Mouse (Mus musculus): ENCODE results near the gene Itga5. TPM values are rescaled to one million over a fixed set of nuclear protein-coding genes. Genes with fewer than 3 reads are reported as not detected.
"Not testable (repeated sequence)": the region's sequence is repeated elsewhere in the genome, so short reads cannot be mapped to it uniquely, and the experiment has no call there.

Itga5 gene
- 22.0 and 22.4 TPM in 2 replicates for polyA plus RNA-seq (2014; fragmentation: Nextera tagmentation; extraction: Ambion mirVana)

- H3K9ac ChIP-seq (ENCODE audit: low read length) = peak within 1 kb of the TSS; percentile 77
- peak; percentile 73 for ATAC-seq (replicated peaks; ENCODE audit: low FRiP score)
- peak within 1 kb of the TSS; percentile 62 for H3K4me3 ChIP-seq (ENCODE audit: low read depth, low read length)
- peaks cover 6% of the 10 kb centered on the region; the same call in 1 of the 2 replicates for H3K4me1 ChIP-seq (replicated peaks; ENCODE audit: control insufficient read depth, insufficient read depth, low read length)
- peak; percentile 80 for DNase-seq (ENCODE audit: low spot score)
- no peak within 1 kb of the TSS for H3K27ac ChIP-seq (ENCODE audit: low read depth, low read length)
- no peaks in the 10 kb centered on the region for H3K36me3 ChIP-seq (ENCODE audit: control insufficient read depth, insufficient read depth, low read length)
- WGBS = 1% methylated on average over 44 of the region's 51 CpGs
- H3K4me2 ChIP-seq (ENCODE audit: low read depth, low read length, severe bottlenecking) = peak within 1 kb of the TSS; percentile 95
- no peaks in the 10 kb centered on the region for H3K27me3 ChIP-seq (ENCODE audit: control insufficient read depth, insufficient read depth, low read length)
- no peaks in the 10 kb centered on the region for H3K9me3 ChIP-seq (ENCODE audit: control insufficient read depth, low read length)
These were observed at the start of gene Itga5 for GRCm38 (mm10) chr15:103366376-103367149. Gene Itga5, minus strand, starts transcription at chr15:103366763.

GRCm38 (mm10) chr15:103405586-103405985, 39.0 kb upstream of the Itga5 start:
- H3K4me2 ChIP-seq (ENCODE audit: low read depth, low read length, severe bottlenecking); H3K27me3 ChIP-seq (ENCODE audit: control insufficient read depth, insufficient read depth, low read length); H3K36me3 ChIP-seq (ENCODE audit: control insufficient read depth, insufficient read depth, low read length); H3K4me3 ChIP-seq (ENCODE audit: low read depth, low read length); H3K27ac ChIP-seq (ENCODE audit: low read depth, low read length); ATAC-seq (replicated peaks; ENCODE audit: low FRiP score); H3K4me1 ChIP-seq (replicated peaks; ENCODE audit: control insufficient read depth, insufficient read depth, low read length); H3K9ac ChIP-seq (ENCODE audit: low read length); H3K9me3 ChIP-seq (ENCODE audit: control insufficient read depth, low read length); DNase-seq (ENCODE audit: low spot score): not testable (repeated sequence)
- WGBS = 92% methylated on average over 2 of the region's 3 CpGs

- no peak overlapping the region for H3K27ac ChIP-seq (ENCODE audit: low read depth, low read length)
- no peak for ATAC-seq (replicated peaks; ENCODE audit: low FRiP score)
- H3K4me1 ChIP-seq (replicated peaks; ENCODE audit: control insufficient read depth, insufficient read depth, low read length) = no peaks in the 10 kb centered on the region
- no peak overlapping the region for H3K9ac ChIP-seq (ENCODE audit: low read length)
- DNase-seq (ENCODE audit: low spot score) = no peak
- 95% methylated on average over 5 of the region's 5 CpGs for WGBS
- no peaks in the 10 kb centered on the region for H3K36me3 ChIP-seq (ENCODE audit: control insufficient read depth, insufficient read depth, low read length)
- no peak overlapping the region for H3K4me3 ChIP-seq (ENCODE audit: low read depth, low read length)
- no peaks in the 10 kb centered on the region for H3K9me3 ChIP-seq (ENCODE audit: control insufficient read depth, low read length)
- H3K27me3 ChIP-seq (ENCODE audit: control insufficient read depth, insufficient read depth, low read length) = no peaks in the 10 kb centered on the region
- H3K4me2 ChIP-seq (ENCODE audit: low read depth, low read length, severe bottlenecking) = no peak overlapping the region
These were observed 34.8 kb upstream of the Itga5 start for GRCm38 (mm10) chr15:103401361-103401760.

GRCm38 (mm10) chr15:103393577-103393976, 27.0 kb upstream of the Itga5 start:
- no peak for ATAC-seq (replicated peaks; ENCODE audit: low FRiP score)
- H3K4me1 ChIP-seq (replicated peaks; ENCODE audit: control insufficient read depth, insufficient read depth, low read length) = no peaks in the 10 kb centered on the region
- H3K36me3 ChIP-seq (ENCODE audit: control insufficient read depth, insufficient read depth, low read length) = no peaks in the 10 kb centered on the region
- H3K27ac ChIP-seq (ENCODE audit: low read depth, low read length) = no peak overlapping the region
- no peaks in the 10 kb centered on the region for H3K9me3 ChIP-seq (ENCODE audit: control insufficient read depth, low read length)
- no peaks in the 10 kb centered on the region for H3K27me3 ChIP-seq (ENCODE audit: control insufficient read depth, insufficient read depth, low read length)
- H3K4me3 ChIP-seq (ENCODE audit: low read depth, low read length) = no peak overlapping the region
- no peak overlapping the region for H3K4me2 ChIP-seq (ENCODE audit: low read depth, low read length, severe bottlenecking)
- DNase-seq (ENCODE audit: low spot score) = no peak
- no peak overlapping the region for H3K9ac ChIP-seq (ENCODE audit: low read length)

- Histone ChIP-seq H3K9ac (ENCODE audit: low read length) (no peak overlapping the region), H3K9me3 (ENCODE audit: control insufficient read depth, low read length) (no peaks in the 10 kb centered on the region), H3K4me1 (replicated peaks; ENCODE audit: control insufficient read depth, insufficient read depth, low read length) (no peaks in the 10 kb centered on the region), H3K36me3 (ENCODE audit: control insufficient read depth, insufficient read depth, low read length) (no peaks in the 10 kb centered on the region), H3K4me3 (ENCODE audit: low read depth, low read length) (no peak overlapping the region), H3K27ac (ENCODE audit: low read depth, low read length) (no peak overlapping the region), H3K27me3 (ENCODE audit: control insufficient read depth, insufficient read depth, low read length) (no peaks in the 10 kb centered on the region), H3K4me2 (ENCODE audit: low read depth, low read length, severe bottlenecking) (no peak overlapping the region)
- no peak for ATAC-seq (replicated peaks; ENCODE audit: low FRiP score)
- WGBS = 68% methylated on average over 3 of the region's 4 CpGs
- no peak for DNase-seq (ENCODE audit: low spot score)
These were observed 22.1 kb upstream of the Itga5 start for GRCm38 (mm10) chr15:103388556-103389145.

GRCm38 (mm10) chr15:103383771-103384488, 17.4 kb upstream of the Itga5 start:
- H3K4me2 ChIP-seq (ENCODE audit: low read depth, low read length, severe bottlenecking) = no peak overlapping the region
- no peaks in the 10 kb centered on the region for H3K4me1 ChIP-seq (replicated peaks; ENCODE audit: control insufficient read depth, insufficient read depth, low read length)
- DNase-seq (ENCODE audit: low spot score) = no peak
- H3K9ac ChIP-seq (ENCODE audit: low read length) = no peak overlapping the region
- 78% methylated on average over 7 of the region's 7 CpGs for WGBS
- no peaks in the 10 kb centered on the region for H3K9me3 ChIP-seq (ENCODE audit: control insufficient read depth, low read length)
- H3K27me3 ChIP-seq (ENCODE audit: control insufficient read depth, insufficient read depth, low read length) = no peaks in the 10 kb centered on the region
- no peak for ATAC-seq (replicated peaks; ENCODE audit: low FRiP score)
- no peak overlapping the region for H3K4me3 ChIP-seq (ENCODE audit: low read depth, low read length)
- no peak overlapping the region for H3K27ac ChIP-seq (ENCODE audit: low read depth, low read length)
- no peaks in the 10 kb centered on the region for H3K36me3 ChIP-seq (ENCODE audit: control insufficient read depth, insufficient read depth, low read length)

- ATAC-seq (replicated peaks; ENCODE audit: low FRiP score) = no peak
- Histone ChIP-seq H3K4me3 (ENCODE audit: low read depth, low read length) (no peak overlapping the region), H3K4me2 (ENCODE audit: low read depth, low read length, severe bottlenecking) (no peak overlapping the region), H3K4me1 (replicated peaks; ENCODE audit: control insufficient read depth, insufficient read depth, low read length) (no peaks in the 10 kb centered on the region), H3K9me3 (ENCODE audit: control insufficient read depth, low read length) (no peaks in the 10 kb centered on the region), H3K27me3 (ENCODE audit: control insufficient read depth, insufficient read depth, low read length) (no peaks in the 10 kb centered on the region), H3K9ac (ENCODE audit: low read length) (no peak overlapping the region), H3K36me3 (ENCODE audit: control insufficient read depth, insufficient read depth, low read length) (no peaks in the 10 kb centered on the region), H3K27ac (ENCODE audit: low read depth, low read length) (no peak overlapping the region)
- 41% methylated on average over 5 of the region's 5 CpGs for WGBS
- no peak for DNase-seq (ENCODE audit: low spot score)
These were observed 16.3 kb upstream of the Itga5 start for GRCm38 (mm10) chr15:103382795-103383406.

- Histone ChIP-seq H3K4me1 (replicated peaks; ENCODE audit: control insufficient read depth, insufficient read depth, low read length) (no peaks in the 10 kb centered on the region), H3K9ac (ENCODE audit: low read length) (no peak overlapping the region), H3K9me3 (ENCODE audit: control insufficient read depth, low read length) (no peaks in the 10 kb centered on the region), H3K27ac (ENCODE audit: low read depth, low read length) (no peak overlapping the region), H3K4me2 (ENCODE audit: low read depth, low read length, severe bottlenecking) (no peak overlapping the region), H3K36me3 (ENCODE audit: control insufficient read depth, insufficient read depth, low read length) (no peaks in the 10 kb centered on the region), H3K27me3 (ENCODE audit: control insufficient read depth, insufficient read depth, low read length) (no peaks in the 10 kb centered on the region), H3K4me3 (ENCODE audit: low read depth, low read length) (no peak overlapping the region)
- ATAC-seq (replicated peaks; ENCODE audit: low FRiP score) (no peak), DNase-seq (ENCODE audit: low spot score) (no peak)
- WGBS = 85% methylated on average over 2 of the region's 2 CpGs
These were observed 15.5 kb upstream of the Itga5 start for GRCm38 (mm10) chr15:103382075-103382474.

All from forebrain, embryonic 11.5 days (tissue).